In genomic region chrX:7847845-7848244, GRCm38 (mm10) we compare ENCODE assay signal across 25 mouse cellular contexts. TPM values are rescaled to one million over a fixed set of nuclear protein-coding genes. Genes with fewer than 3 reads are reported as not detected.
DNase-seq lines count a peak whose midpoint lies in the region; ATAC-seq and TF ChIP-seq lines count a peak whose summit lies in the region.
"Had no signal": no experiment of that assay in that cellular context is flagged by ENCODE, and none has a peak within 500 bp of the region (broad histone marks: within the 10 kb centered on the region; RNA-seq: fewer than 3 reads in every experiment).

No protein-coding gene starts in this region.

- ATAC-seq in forebrain, embryonic 14.5 days = no peak
- ATAC-seq in forebrain, embryonic 11.5 days (replicated peaks; ENCODE audit: low FRiP score) = no peak
- ATAC-seq in hindbrain, embryonic 14.5 days (ENCODE audit: low FRiP score) = peak; percentile 69; the same call in 1 of the 2 replicates
- no peak; the same call in 1 of the 2 replicates for ATAC-seq in midbrain, postnatal 0 days (ENCODE audit: low FRiP score)
- ATAC-seq in midbrain, embryonic 11.5 days (ENCODE audit: low FRiP score) = no peak
- ATAC-seq in hindbrain, embryonic 16.5 days = peak; percentile 90
- ATAC-seq: forebrain, embryonic 15.5 days had no signal

- no peak overlapping the region for H3K4me3 ChIP-seq in forebrain, embryonic 14.5 days (ENCODE audit: low read depth, low read length)
- H3K4me3 ChIP-seq in forebrain, embryonic 11.5 days (ENCODE audit: low read depth, low read length) = no peak overlapping the region
- H3K4me3 ChIP-seq in hindbrain, embryonic 14.5 days (replicated peaks; ENCODE audit: low read length) = no peak overlapping the region
- H3K4me3 ChIP-seq in hindbrain, embryonic 10.5 days = no peak overlapping the region
- no peak overlapping the region for H3K4me3 ChIP-seq in midbrain, postnatal 0 days (ENCODE audit: low read depth, low read length)
- no peak overlapping the region for H3K4me3 ChIP-seq in midbrain, embryonic 11.5 days (ENCODE audit: low read depth, low read length)
- no peak overlapping the region for H3K4me3 ChIP-seq in hindbrain, embryonic 16.5 days (ENCODE audit: low read length)
- H3K4me3 ChIP-seq: embryonic facial prominence, embryonic 10.5 days; forebrain, embryonic 15.5 days; heart, adult 2 months; heart, embryonic 15.5 days; limb, embryonic 13.5 days; liver, embryonic 13.5 days; myocyte had no signal

- H3K36me3 ChIP-seq in forebrain, embryonic 14.5 days (ENCODE audit: control insufficient read depth, insufficient read depth, low read length) = 0 out of 2 replicates have a peak, but pooled peaks cover 3% of the 10 kb centered on the region
- no peaks in the 10 kb centered on the region for H3K36me3 ChIP-seq in forebrain, embryonic 11.5 days (ENCODE audit: control insufficient read depth, insufficient read depth, low read length)
- peaks cover 13% of the 10 kb centered on the region; the same call in 1 of the 2 replicates for H3K36me3 ChIP-seq in hindbrain, embryonic 14.5 days (replicated peaks; ENCODE audit: control insufficient read depth, insufficient read depth)
- H3K36me3 ChIP-seq in hindbrain, embryonic 10.5 days = peaks cover 29% of the 10 kb centered on the region
- H3K36me3 ChIP-seq in midbrain, postnatal 0 days (ENCODE audit: insufficient read depth, low read length) = 0 out of 2 replicates have a peak, but pooled peaks cover 3% of the 10 kb centered on the region
- H3K36me3 ChIP-seq in midbrain, embryonic 11.5 days (ENCODE audit: control insufficient read depth, insufficient read depth, low read length) = no peaks in the 10 kb centered on the region
- no peaks in the 10 kb centered on the region for H3K36me3 ChIP-seq in hindbrain, embryonic 16.5 days (ENCODE audit: control insufficient read depth, insufficient read depth, low read length)
- H3K36me3 ChIP-seq: heart, embryonic 15.5 days had no signal

- no peak overlapping the region for H3K4me2 ChIP-seq in forebrain, embryonic 14.5 days (ENCODE audit: low read length)
- no peak overlapping the region for H3K4me2 ChIP-seq in forebrain, embryonic 11.5 days (ENCODE audit: low read depth, low read length, severe bottlenecking)
- no peak overlapping the region for H3K4me2 ChIP-seq in hindbrain, embryonic 14.5 days (replicated peaks)
- no peak overlapping the region for H3K4me2 ChIP-seq in midbrain, postnatal 0 days (ENCODE audit: low read depth, low read length, poor library complexity, severe bottlenecking)
- H3K4me2 ChIP-seq in midbrain, embryonic 11.5 days = no peak overlapping the region
- no peak overlapping the region for H3K4me2 ChIP-seq in hindbrain, embryonic 16.5 days (ENCODE audit: low read length)
- H3K4me2 ChIP-seq: forebrain, embryonic 15.5 days; heart, embryonic 15.5 days; limb, embryonic 13.5 days; liver, embryonic 13.5 days; lung, embryonic 14.5 days had no signal

- no peak overlapping the region for H3K9ac ChIP-seq in forebrain, embryonic 14.5 days (ENCODE audit: low read length)
- H3K9ac ChIP-seq in forebrain, embryonic 11.5 days (ENCODE audit: low read length) = no peak overlapping the region
- no peak overlapping the region for H3K9ac ChIP-seq in hindbrain, embryonic 14.5 days
- H3K9ac ChIP-seq in midbrain, postnatal 0 days (replicated peaks; ENCODE audit: low read length, poor library complexity, severe bottlenecking) = no peak overlapping the region
- no peak overlapping the region for H3K9ac ChIP-seq in midbrain, embryonic 11.5 days (ENCODE audit: low read length)
- H3K9ac ChIP-seq in hindbrain, embryonic 16.5 days (ENCODE audit: low read depth, low read length) = no peak overlapping the region
- H3K9ac ChIP-seq: forebrain, embryonic 15.5 days; heart, embryonic 15.5 days; limb, embryonic 13.5 days; liver, embryonic 13.5 days; lung, embryonic 14.5 days had no signal

- no peaks in the 10 kb centered on the region for H3K9me3 ChIP-seq in forebrain, embryonic 14.5 days (replicated peaks; ENCODE audit: control insufficient read depth, low read length)
- H3K9me3 ChIP-seq in forebrain, embryonic 11.5 days (ENCODE audit: control insufficient read depth, low read length) = no peaks in the 10 kb centered on the region
- no peaks in the 10 kb centered on the region for H3K9me3 ChIP-seq in hindbrain, embryonic 14.5 days (ENCODE audit: control insufficient read depth, low read length)
- no peaks in the 10 kb centered on the region for H3K9me3 ChIP-seq in hindbrain, embryonic 10.5 days
- H3K9me3 ChIP-seq in midbrain, postnatal 0 days (ENCODE audit: low read length) = no peaks in the 10 kb centered on the region
- no peaks in the 10 kb centered on the region for H3K9me3 ChIP-seq in midbrain, embryonic 11.5 days (ENCODE audit: control insufficient read depth, low read length)
- no peaks in the 10 kb centered on the region for H3K9me3 ChIP-seq in hindbrain, embryonic 16.5 days (ENCODE audit: control insufficient read depth, low read length)
- H3K9me3 ChIP-seq: embryonic facial prominence, embryonic 10.5 days; forebrain, embryonic 15.5 days; G1E; heart, embryonic 15.5 days; limb, embryonic 13.5 days; liver, embryonic 13.5 days had no signal

- 57% methylated on average over 2 of the region's 2 CpGs for WGBS in forebrain, embryonic 14.5 days
- WGBS in forebrain, embryonic 11.5 days = 81% methylated on average over 2 of the region's 2 CpGs
- WGBS in hindbrain, embryonic 14.5 days = 59% methylated on average over 2 of the region's 2 CpGs
- WGBS in hindbrain, embryonic 10.5 days = 76% methylated on average over 2 of the region's 2 CpGs
- 54% methylated on average over 2 of the region's 2 CpGs for WGBS in midbrain, postnatal 0 days
- WGBS in midbrain, embryonic 11.5 days = 68% methylated on average over 2 of the region's 2 CpGs
- 56% methylated on average over 2 of the region's 2 CpGs for WGBS in hindbrain, embryonic 16.5 days

- peaks cover 3% of the 10 kb centered on the region; the same call in 1 of the 2 replicates for H3K4me1 ChIP-seq in forebrain, embryonic 14.5 days (ENCODE audit: control insufficient read depth, insufficient read depth, low read length)
- H3K4me1 ChIP-seq in forebrain, embryonic 11.5 days (replicated peaks; ENCODE audit: control insufficient read depth, insufficient read depth, low read length) = no peaks in the 10 kb centered on the region
- peaks cover 5% of the 10 kb centered on the region for H3K4me1 ChIP-seq in hindbrain, embryonic 14.5 days (replicated peaks; ENCODE audit: control insufficient read depth, insufficient read depth, low read length)
- H3K4me1 ChIP-seq in hindbrain, embryonic 10.5 days (replicated peaks) = peaks cover 12% of the 10 kb centered on the region
- H3K4me1 ChIP-seq in midbrain, postnatal 0 days (ENCODE audit: insufficient read depth, low read length) = no peaks in the 10 kb centered on the region
- peaks cover 7% of the 10 kb centered on the region for H3K4me1 ChIP-seq in midbrain, embryonic 11.5 days (ENCODE audit: control insufficient read depth, insufficient read depth, low read length)
- H3K4me1 ChIP-seq in hindbrain, embryonic 16.5 days (ENCODE audit: control insufficient read depth, insufficient read depth, low read depth, low read length) = peaks cover 18% of the 10 kb centered on the region

- no peak overlapping the region for H3K27ac ChIP-seq in forebrain, embryonic 14.5 days (ENCODE audit: low read depth, low read length)
- H3K27ac ChIP-seq in forebrain, embryonic 11.5 days (ENCODE audit: low read depth, low read length) = no peak overlapping the region
- H3K27ac ChIP-seq in hindbrain, embryonic 14.5 days = no peak overlapping the region
- H3K27ac ChIP-seq in hindbrain, embryonic 10.5 days = no peak overlapping the region
- H3K27ac ChIP-seq in midbrain, postnatal 0 days (ENCODE audit: low read depth, low read length) = no peak overlapping the region
- no peak overlapping the region for H3K27ac ChIP-seq in midbrain, embryonic 11.5 days (ENCODE audit: low read depth, low read length)
- no peak overlapping the region for H3K27ac ChIP-seq in hindbrain, embryonic 16.5 days (ENCODE audit: low read depth, low read length)
- H3K27ac ChIP-seq: embryonic facial prominence, embryonic 10.5 days; forebrain, embryonic 15.5 days; heart, adult 2 months; heart, embryonic 15.5 days; kidney, postnatal 0 days; limb, embryonic 13.5 days; liver, embryonic 13.5 days had no signal

- no peaks in the 10 kb centered on the region for H3K27me3 ChIP-seq in forebrain, embryonic 14.5 days (replicated peaks; ENCODE audit: control insufficient read depth, insufficient read depth, low read length)
- no peaks in the 10 kb centered on the region for H3K27me3 ChIP-seq in forebrain, embryonic 11.5 days (ENCODE audit: control insufficient read depth, insufficient read depth, low read length)
- H3K27me3 ChIP-seq in hindbrain, embryonic 14.5 days (ENCODE audit: control insufficient read depth, insufficient read depth, low read length) = no peaks in the 10 kb centered on the region
- no peaks in the 10 kb centered on the region for H3K27me3 ChIP-seq in hindbrain, embryonic 10.5 days (ENCODE audit: insufficient read depth, poor library complexity, severe bottlenecking)
- H3K27me3 ChIP-seq in midbrain, postnatal 0 days (ENCODE audit: insufficient read depth, low read length) = no peaks in the 10 kb centered on the region
- H3K27me3 ChIP-seq in midbrain, embryonic 11.5 days (ENCODE audit: control insufficient read depth, insufficient read depth, low read length) = no peaks in the 10 kb centered on the region
- no peaks in the 10 kb centered on the region for H3K27me3 ChIP-seq in hindbrain, embryonic 16.5 days (replicated peaks; ENCODE audit: control insufficient read depth, insufficient read depth, low read length)
- H3K27me3 ChIP-seq: forebrain, embryonic 15.5 days; heart, embryonic 15.5 days; limb, embryonic 13.5 days; liver, embryonic 13.5 days had no signal

- peak; percentile 13 for DNase-seq in forebrain, embryonic 14.5 days (ENCODE audit: low spot score)
- DNase-seq in forebrain, embryonic 11.5 days (ENCODE audit: low spot score) = no peak
- DNase-seq in hindbrain, embryonic 14.5 days (ENCODE audit: low spot score) = no peak
- no peak for DNase-seq in hindbrain, embryonic 10.5 days (ENCODE audit: low spot score)
- DNase-seq in midbrain, postnatal 0 days (ENCODE audit: low spot score) = peak; percentile 68
- DNase-seq in midbrain, embryonic 11.5 days (ENCODE audit: low spot score, missing footprints) = no peak
- no peak for DNase-seq in urinary bladder, postnatal 4 days (ENCODE audit: low spot score in 2 of 2)
- DNase-seq: adrenal gland, postnatal 14 days; cerebellum, adult 11-12 months; gastrocnemius, postnatal 10 days; heart, adult 2 months; kidney, adult 11 months; liver, embryonic 13.5 days; lung, embryonic 14.5 days; lung, postnatal 4 days; retina, postnatal 1 day; thymus, postnatal 14 days had no signal

- no peak for TF ChIP-seq CTCF in midbrain, postnatal 0 days (IDR thresholded peaks at IDR 0.05)

RNA-seq across cellular contexts. Expression of gene Otud5, which starts 6.7 kb away (rescaled TPM):
- 31.8 and 36.9 TPM in 2 replicates for polyA plus RNA-seq in forebrain, embryonic 14.5 days (2014; fragmentation: Nextera tagmentation; extraction: Ambion mirVana)
- polyA plus RNA-seq in forebrain, embryonic 11.5 days (2014; fragmentation: Nextera tagmentation; extraction: Ambion mirVana) = 37.3 and 37.6 TPM in 2 replicates
- 29.3 and 30.8 TPM in 2 replicates for polyA plus RNA-seq in hindbrain, embryonic 14.5 days (2014; fragmentation: Nextera tagmentation; extraction: Ambion mirVana)
- polyA plus RNA-seq in hindbrain, embryonic 10.5 days (2016; fragmentation: Nextera tagmentation; extraction: Ambion mirVana) = 43.8 and 55.9 TPM in 2 replicates
- total RNA-seq in midbrain, postnatal 0 days (2014; rRNA removed) = 61.2 and 68.3 TPM in 2 replicates
- 37.0 and 39.6 TPM in 2 replicates for polyA plus RNA-seq in midbrain, postnatal 0 days (2015; fragmentation: Nextera tagmentation; extraction: Ambion mirVana)
- polyA plus RNA-seq in midbrain, embryonic 11.5 days (2014; fragmentation: Nextera tagmentation; extraction: Ambion mirVana) = 33.9 and 34.8 TPM in 2 replicates
- polyA plus RNA-seq in hindbrain, embryonic 16.5 days (2015; fragmentation: Nextera tagmentation; extraction: Ambion mirVana) = 34.2 and 41.2 TPM in 2 replicates

RNA-seq across cellular contexts. Expression of gene Kcnd1, which starts 25.8 kb away (rescaled TPM):
- 1.3 and 1.6 TPM in 2 replicates for polyA plus RNA-seq in forebrain, embryonic 14.5 days (2014; fragmentation: Nextera tagmentation; extraction: Ambion mirVana)
- 1.2 and 1.4 TPM in 2 replicates for polyA plus RNA-seq in forebrain, embryonic 11.5 days (2014; fragmentation: Nextera tagmentation; extraction: Ambion mirVana)
- polyA plus RNA-seq in hindbrain, embryonic 14.5 days (2014; fragmentation: Nextera tagmentation; extraction: Ambion mirVana) = 4.1 and 5.0 TPM in 2 replicates
- 1.4 and 2.2 TPM in 2 replicates for polyA plus RNA-seq in hindbrain, embryonic 10.5 days (2016; fragmentation: Nextera tagmentation; extraction: Ambion mirVana)
- total RNA-seq in midbrain, postnatal 0 days (2014; rRNA removed) = 3.1 and 5.2 TPM in 2 replicates
- 4.6 and 5.3 TPM in 2 replicates for polyA plus RNA-seq in midbrain, postnatal 0 days (2015; fragmentation: Nextera tagmentation; extraction: Ambion mirVana)
- 0.86 and 1.1 TPM in 2 replicates for polyA plus RNA-seq in midbrain, embryonic 11.5 days (2014; fragmentation: Nextera tagmentation; extraction: Ambion mirVana)
- polyA plus RNA-seq in hindbrain, embryonic 16.5 days (2015; fragmentation: Nextera tagmentation; extraction: Ambion mirVana) = 5.3 and 6.4 TPM in 2 replicates

RNA-seq across cellular contexts. Expression of gene Pim2, which starts 30.2 kb away (rescaled TPM):
- polyA plus RNA-seq in forebrain, embryonic 14.5 days (2014; fragmentation: Nextera tagmentation; extraction: Ambion mirVana) = 11.3 and 15.1 TPM in 2 replicates
- 10.7 TPM in 2 replicates for polyA plus RNA-seq in forebrain, embryonic 11.5 days (2014; fragmentation: Nextera tagmentation; extraction: Ambion mirVana)
- polyA plus RNA-seq in hindbrain, embryonic 14.5 days (2014; fragmentation: Nextera tagmentation; extraction: Ambion mirVana) = 21.3 and 22.6 TPM in 2 replicates
- polyA plus RNA-seq in hindbrain, embryonic 10.5 days (2016; fragmentation: Nextera tagmentation; extraction: Ambion mirVana) = 8.8 and 10.2 TPM in 2 replicates
- total RNA-seq in midbrain, postnatal 0 days (2014; rRNA removed) = 12.7 and 17.4 TPM in 2 replicates
- polyA plus RNA-seq in midbrain, postnatal 0 days (2015; fragmentation: Nextera tagmentation; extraction: Ambion mirVana) = 20.4 and 20.9 TPM in 2 replicates
- polyA plus RNA-seq in midbrain, embryonic 11.5 days (2014; fragmentation: Nextera tagmentation; extraction: Ambion mirVana) = 13.2 and 13.3 TPM in 2 replicates
- polyA plus RNA-seq in hindbrain, embryonic 16.5 days (2015; fragmentation: Nextera tagmentation; extraction: Ambion mirVana) = 25.7 and 27.0 TPM in 2 replicates

RNA-seq across cellular contexts. Expression of gene Slc35a2, which starts 36.0 kb away (rescaled TPM):
- polyA plus RNA-seq in forebrain, embryonic 14.5 days (2014; fragmentation: Nextera tagmentation; extraction: Ambion mirVana) = 17.1 and 17.8 TPM in 2 replicates
- 10.9 and 12.6 TPM in 2 replicates for polyA plus RNA-seq in forebrain, embryonic 11.5 days (2014; fragmentation: Nextera tagmentation; extraction: Ambion mirVana)
- 23.9 and 28.1 TPM in 2 replicates for polyA plus RNA-seq in hindbrain, embryonic 14.5 days (2014; fragmentation: Nextera tagmentation; extraction: Ambion mirVana)
- polyA plus RNA-seq in hindbrain, embryonic 10.5 days (2016; fragmentation: Nextera tagmentation; extraction: Ambion mirVana) = 26.6 and 32.5 TPM in 2 replicates
- 50.2 and 67.0 TPM in 2 replicates for total RNA-seq in midbrain, postnatal 0 days (2014; rRNA removed)
- 42.9 and 46.2 TPM in 2 replicates for polyA plus RNA-seq in midbrain, postnatal 0 days (2015; fragmentation: Nextera tagmentation; extraction: Ambion mirVana)
- 10.1 and 11.2 TPM in 2 replicates for polyA plus RNA-seq in midbrain, embryonic 11.5 days (2014; fragmentation: Nextera tagmentation; extraction: Ambion mirVana)
- 50.7 and 50.9 TPM in 2 replicates for polyA plus RNA-seq in hindbrain, embryonic 16.5 days (2015; fragmentation: Nextera tagmentation; extraction: Ambion mirVana)

RNA-seq across cellular contexts. Expression of gene Pqbp1, which starts 51.2 kb away (rescaled TPM):
- polyA plus RNA-seq in forebrain, embryonic 14.5 days (2014; fragmentation: Nextera tagmentation; extraction: Ambion mirVana) = 144 and 172 TPM in 2 replicates
- polyA plus RNA-seq in forebrain, embryonic 11.5 days (2014; fragmentation: Nextera tagmentation; extraction: Ambion mirVana) = 141 and 144 TPM in 2 replicates
- polyA plus RNA-seq in hindbrain, embryonic 14.5 days (2014; fragmentation: Nextera tagmentation; extraction: Ambion mirVana) = 178 and 180 TPM in 2 replicates
- 131 and 160 TPM in 2 replicates for polyA plus RNA-seq in hindbrain, embryonic 10.5 days (2016; fragmentation: Nextera tagmentation; extraction: Ambion mirVana)
- total RNA-seq in midbrain, postnatal 0 days (2014; rRNA removed) = 136 and 143 TPM in 2 replicates
- 232 and 234 TPM in 2 replicates for polyA plus RNA-seq in midbrain, postnatal 0 days (2015; fragmentation: Nextera tagmentation; extraction: Ambion mirVana)
- 143 and 160 TPM in 2 replicates for polyA plus RNA-seq in midbrain, embryonic 11.5 days (2014; fragmentation: Nextera tagmentation; extraction: Ambion mirVana)
- polyA plus RNA-seq in hindbrain, embryonic 16.5 days (2015; fragmentation: Nextera tagmentation; extraction: Ambion mirVana) = 204 and 212 TPM in 2 replicates

Comparison
In these comparisons a context has a peak if more than half of its experiments do, and no peak if none do; other contexts are left out.
1. DNase-seq: peak in forebrain, embryonic 14.5 days (single experiment) and midbrain, postnatal 0 days (single experiment); none in forebrain, embryonic 11.5 days (single experiment), hindbrain, embryonic 14.5 days (single experiment), hindbrain, embryonic 10.5 days (single experiment), midbrain, embryonic 11.5 days (single experiment) and urinary bladder, postnatal 4 days (0 of 2).
2. ATAC-seq: peak in hindbrain, embryonic 14.5 days (single experiment) and hindbrain, embryonic 16.5 days (single experiment); none in forebrain, embryonic 14.5 days (single experiment), forebrain, embryonic 11.5 days (single experiment), midbrain, postnatal 0 days (single experiment) and midbrain, embryonic 11.5 days (single experiment).